8 mouse cellular contexts compared by ENCODE assay signal in genomic region chr4:146483571-146484280, GRCm38 (mm10). TPM values are rescaled to one million over a fixed set of nuclear protein-coding genes. Genes with fewer than 3 reads are reported as not detected.
DNase-seq lines count a peak whose midpoint lies in the region; ATAC-seq and TF ChIP-seq lines count a peak whose summit lies in the region.
"Not testable (repeated sequence)": the region's sequence is repeated elsewhere in the genome, so short reads cannot be mapped to it uniquely, and the experiment has no call there.
"Had no signal": no experiment of that assay in that cellular context is flagged by ENCODE, and none has a peak within 500 bp of the region (broad histone marks: within the 10 kb centered on the region; RNA-seq: fewer than 3 reads in every experiment).

No protein-coding gene starts in this region.

- 75% methylated on average over 13 of the region's 13 CpGs for WGBS in forebrain, embryonic 11.5 days
- WGBS in heart, embryonic 13.5 days, result 64% methylated on average over 13 of the region's 13 CpGs
- 73% methylated on average over 13 of the region's 13 CpGs for WGBS in intestine, embryonic 14.5 days
- 71% methylated on average over 13 of the region's 13 CpGs for WGBS in limb, embryonic 15.5 days
- WGBS in lung, postnatal 0 days, result 67% methylated on average over 13 of the region's 13 CpGs
- 77% methylated on average over 13 of the region's 13 CpGs for WGBS in neural tube, embryonic 11.5 days

- ATAC-seq in forebrain, embryonic 11.5 days (replicated peaks; ENCODE audit: low FRiP score), result peak; percentile 47
- ATAC-seq in heart, embryonic 13.5 days (ENCODE audit: extremely low read depth, insufficient number of reproducible peaks, low FRiP score, low TSS enrichment), result 0 out of 2 replicates have a peak, but pooled peaks have one; percentile 15
- ATAC-seq in intestine, embryonic 14.5 days (replicated peaks; ENCODE audit: low FRiP score, low TSS enrichment, low read depth), result peak; percentile 51; the same call in 1 of the 2 replicates
- ATAC-seq in limb, embryonic 15.5 days (ENCODE audit: insufficient number of reproducible peaks, low FRiP score, low TSS enrichment, low read depth), result peak; percentile 54
- peak; percentile 43; the same call in 1 of the 2 replicates for ATAC-seq in lung, postnatal 0 days
- ATAC-seq in neural tube, embryonic 11.5 days (ENCODE audit: insufficient read depth, low FRiP score, low TSS enrichment), result 0 out of 2 replicates have a peak, but pooled peaks have one; percentile 5

- H3K36me3 ChIP-seq in forebrain, embryonic 11.5 days (ENCODE audit: control insufficient read depth, insufficient read depth, low read length); heart, embryonic 13.5 days; intestine, embryonic 14.5 days (ENCODE audit: control insufficient read depth, insufficient read depth, low read length); limb, embryonic 15.5 days; lung, postnatal 0 days (ENCODE audit: insufficient read depth, low read length); neural tube, embryonic 11.5 days (ENCODE audit: control insufficient read depth, insufficient read depth, low read length): not testable (repeated sequence)

- H3K27ac ChIP-seq in forebrain, embryonic 11.5 days (ENCODE audit: low read depth, low read length); heart, embryonic 13.5 days (replicated peaks); intestine, embryonic 14.5 days (ENCODE audit: low read depth); limb, embryonic 15.5 days; lung, postnatal 0 days (ENCODE audit: low read length); neural tube, embryonic 11.5 days (ENCODE audit: low read depth, low read length): not testable (repeated sequence)

- H3K9me3 ChIP-seq in forebrain, embryonic 11.5 days (ENCODE audit: control insufficient read depth, low read length), result peaks cover 42% of the 10 kb centered on the region
- peaks cover 78% of the 10 kb centered on the region for H3K9me3 ChIP-seq in heart, embryonic 13.5 days
- peaks cover 48% of the 10 kb centered on the region for H3K9me3 ChIP-seq in intestine, embryonic 14.5 days (ENCODE audit: control insufficient read depth, low read length)
- peaks cover 52% of the 10 kb centered on the region for H3K9me3 ChIP-seq in limb, embryonic 15.5 days
- peaks cover 38% of the 10 kb centered on the region for H3K9me3 ChIP-seq in lung, postnatal 0 days (ENCODE audit: low read length)
- peaks cover 43% of the 10 kb centered on the region for H3K9me3 ChIP-seq in neural tube, embryonic 11.5 days (ENCODE audit: control insufficient read depth, low read length)

- not testable (repeated sequence) for TF ChIP-seq CTCF in lung, postnatal 0 days (IDR thresholded peaks at IDR 0.05)

- H3K4me1 ChIP-seq in forebrain, embryonic 11.5 days (replicated peaks; ENCODE audit: control insufficient read depth, insufficient read depth, low read length); heart, embryonic 13.5 days; intestine, embryonic 14.5 days (replicated peaks; ENCODE audit: control insufficient read depth, insufficient read depth, low read length); limb, embryonic 15.5 days; lung, postnatal 0 days (ENCODE audit: insufficient read depth, low read depth, low read length); neural tube, embryonic 11.5 days (ENCODE audit: control insufficient read depth, insufficient read depth, low read length): not testable (repeated sequence)

- not testable (repeated sequence) for TF ChIP-seq EP300 in lung, postnatal 0 days (IDR thresholded peaks at IDR 0.05)

- not testable (repeated sequence) for H3K9ac ChIP-seq in forebrain, embryonic 11.5 days (ENCODE audit: low read length); heart, embryonic 13.5 days; intestine, embryonic 14.5 days (ENCODE audit: low read length); limb, embryonic 15.5 days; lung, postnatal 0 days (replicated peaks; ENCODE audit: low read depth); neural tube, embryonic 11.5 days (ENCODE audit: low read length)

- not testable (repeated sequence) for H3K4me3 ChIP-seq in forebrain, embryonic 11.5 days (ENCODE audit: low read depth, low read length); heart, embryonic 13.5 days; intestine, embryonic 14.5 days (ENCODE audit: low read depth, low read length); limb, embryonic 15.5 days; lung, postnatal 0 days (ENCODE audit: low read depth, low read length); neural tube, embryonic 11.5 days (ENCODE audit: low read depth, low read length)

- H3K27me3 ChIP-seq in forebrain, embryonic 11.5 days (ENCODE audit: control insufficient read depth, insufficient read depth, low read length); heart, embryonic 13.5 days (replicated peaks); intestine, embryonic 14.5 days (replicated peaks; ENCODE audit: control insufficient read depth, insufficient read depth, low read length); limb, embryonic 15.5 days; lung, postnatal 0 days (replicated peaks; ENCODE audit: insufficient read depth, low read length); neural tube, embryonic 11.5 days (ENCODE audit: control insufficient read depth, insufficient read depth, low read length): not testable (repeated sequence)

- peak; percentile 84 for DNase-seq in ZHBTc4 (ENCODE audit: low read depth, low spot score)
- DNase-seq in forebrain, embryonic 11.5 days (ENCODE audit: low spot score), result peak; percentile 61
- DNase-seq in intestine, embryonic 14.5 days (ENCODE audit: low spot score), result peak; percentile 62
- DNase-seq in lung, postnatal 0 days (ENCODE audit: low spot score); neural tube, embryonic 11.5 days (ENCODE audit: low spot score): not testable (repeated sequence)

- H3K4me2 ChIP-seq in forebrain, embryonic 11.5 days (ENCODE audit: low read depth, low read length, severe bottlenecking); heart, embryonic 13.5 days; intestine, embryonic 14.5 days (ENCODE audit: low read length); limb, embryonic 15.5 days; lung, postnatal 0 days (replicated peaks; ENCODE audit: low read depth, low read length); neural tube, embryonic 11.5 days (ENCODE audit: low read depth): not testable (repeated sequence)

RNA-seq across cellular contexts. Expression of gene Zfp981, which starts 18.1 kb away (rescaled TPM):
- polyA plus RNA-seq in forebrain, embryonic 11.5 days (2014; fragmentation: Nextera tagmentation; extraction: Ambion mirVana), result not detected in 2 replicates
- 0.06 TPM in 1 of 2 replicates, not detected in the other for polyA plus RNA-seq in heart, embryonic 13.5 days (2015; fragmentation: Nextera tagmentation; extraction: Ambion mirVana)
- polyA plus RNA-seq in intestine, embryonic 14.5 days (2014; fragmentation: Nextera tagmentation; extraction: Ambion mirVana), result 0.11 TPM in 1 of 2 replicates, not detected in the other
- polyA plus RNA-seq in limb, embryonic 15.5 days (2015; fragmentation: Nextera tagmentation; extraction: Ambion mirVana), result 0.05 and 0.07 TPM in 2 replicates
- polyA plus RNA-seq in lung, postnatal 0 days (2015; fragmentation: Nextera tagmentation; extraction: Ambion mirVana), result not detected in 2 replicates
- polyA plus RNA-seq in neural tube, embryonic 11.5 days (2014; fragmentation: Nextera tagmentation; extraction: Ambion mirVana), result 0.15 TPM in 1 of 2 replicates, not detected in the other
- polyA plus RNA-seq: lung, adult 2 months had no signal

RNA-seq across cellular contexts. Expression of gene Zfp992, which starts 34.9 kb away (rescaled TPM):
- 3.3 and 4.0 TPM in 2 replicates for polyA plus RNA-seq in forebrain, embryonic 11.5 days (2014; fragmentation: Nextera tagmentation; extraction: Ambion mirVana)
- polyA plus RNA-seq in heart, embryonic 13.5 days (2015; fragmentation: Nextera tagmentation; extraction: Ambion mirVana), result 2.6 and 2.9 TPM in 2 replicates
- 4.4 and 5.9 TPM in 2 replicates for polyA plus RNA-seq in intestine, embryonic 14.5 days (2014; fragmentation: Nextera tagmentation; extraction: Ambion mirVana)
- 2.4 and 3.3 TPM in 2 replicates for polyA plus RNA-seq in limb, embryonic 15.5 days (2015; fragmentation: Nextera tagmentation; extraction: Ambion mirVana)
- 0.84 and 1.1 TPM in 2 replicates for polyA plus RNA-seq in lung, postnatal 0 days (2015; fragmentation: Nextera tagmentation; extraction: Ambion mirVana)
- polyA plus RNA-seq in neural tube, embryonic 11.5 days (2014; fragmentation: Nextera tagmentation; extraction: Ambion mirVana), result 3.9 and 4.1 TPM in 2 replicates
